Mouse (Mus musculus) adrenal gland, adult (tissue): Measurements from ENCODE around the gene Cdk6.
A peak's percentile ranks its signal among the peaks of the same experiment; 100 is the strongest.
"Not testable (repeated sequence)": the region's sequence is repeated elsewhere in the genome, so short reads cannot be mapped to it uniquely, and the experiment has no call there.

Experiments
- DNase-seq, 2 experiments: peaks; one replicate each; pipeline ENCODE4 v3.0.0; 2022 to 2023; ENCODE audit warnings: low spot score in 1 of 2; ENCODE audit not compliant: inconsistent age in 2 of 2

The Cdk6 gene

DNA sequence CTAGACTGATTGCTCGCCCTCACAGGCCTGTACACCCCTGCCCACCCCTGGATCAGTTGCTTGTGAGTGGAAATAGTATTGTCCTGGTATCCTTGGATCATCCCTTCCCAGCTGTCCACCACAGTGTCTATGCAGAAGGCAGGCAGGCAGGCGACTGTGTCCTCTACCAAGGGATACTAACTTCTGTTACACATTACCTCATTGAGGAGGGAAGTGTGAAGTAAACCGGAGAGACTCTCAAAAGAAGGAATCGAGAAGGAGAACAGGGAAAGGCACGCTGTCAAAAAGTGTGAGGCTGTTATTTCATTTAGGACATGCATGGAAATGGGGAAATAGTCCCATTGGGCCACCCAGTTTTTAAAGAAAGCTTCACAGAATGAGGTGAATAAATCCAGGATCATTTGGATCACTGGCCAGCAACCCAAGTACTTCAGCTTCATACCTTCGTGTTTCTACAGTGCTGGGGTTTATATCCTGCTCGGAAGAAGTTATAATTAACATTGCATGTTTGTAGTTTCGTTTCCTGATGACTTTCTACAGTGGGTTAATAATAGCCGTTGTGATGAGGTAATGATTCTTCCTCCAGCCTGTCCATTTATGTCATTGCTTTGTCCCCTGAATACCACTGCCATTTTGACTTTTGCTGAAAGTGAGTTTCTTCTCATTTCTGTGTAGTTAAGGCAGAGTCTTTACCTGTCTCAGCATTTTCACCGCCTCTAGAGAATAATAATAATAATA is 79.0 kb downstream of the Cdk6 start:
- DNase-seq = no peak

DNA sequence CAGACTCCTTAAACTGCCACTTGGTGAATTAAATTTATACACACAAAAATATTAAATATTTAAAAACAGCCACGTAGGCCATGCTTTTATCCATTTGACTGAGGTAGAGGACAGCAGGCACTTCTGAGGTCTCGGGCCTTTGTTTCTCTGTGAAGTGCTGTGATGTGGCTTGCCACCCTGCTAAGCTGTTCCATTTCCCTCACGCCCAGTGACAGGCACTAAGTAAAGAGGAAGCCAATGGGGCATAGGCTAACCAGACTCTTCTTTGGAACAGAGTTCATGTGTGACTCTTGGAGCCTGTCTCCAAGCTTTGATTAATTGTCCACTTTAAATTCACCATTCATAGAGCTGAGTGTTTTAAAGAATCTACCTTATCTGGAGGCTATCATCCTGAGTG is 79.5 kb downstream of the Cdk6 start:
- DNase-seq = no peak

- peak; percentile 75 to 90 for DNase-seq
These were observed 91.9 kb downstream of the Cdk6 start for GRCm38 (mm10) chr5:3433131-3433700.

- DNase-seq = peak in 1 of 2 experiments; percentile 49
These were observed 92.8 kb downstream of the Cdk6 start for GRCm38 (mm10) chr5:3434105-3434504.

- peak in 1 of 2 experiments; percentile 53 for DNase-seq
These were observed 97.2 kb downstream of the Cdk6 start for GRCm38 (mm10) chr5:3438453-3439003.

DNA sequence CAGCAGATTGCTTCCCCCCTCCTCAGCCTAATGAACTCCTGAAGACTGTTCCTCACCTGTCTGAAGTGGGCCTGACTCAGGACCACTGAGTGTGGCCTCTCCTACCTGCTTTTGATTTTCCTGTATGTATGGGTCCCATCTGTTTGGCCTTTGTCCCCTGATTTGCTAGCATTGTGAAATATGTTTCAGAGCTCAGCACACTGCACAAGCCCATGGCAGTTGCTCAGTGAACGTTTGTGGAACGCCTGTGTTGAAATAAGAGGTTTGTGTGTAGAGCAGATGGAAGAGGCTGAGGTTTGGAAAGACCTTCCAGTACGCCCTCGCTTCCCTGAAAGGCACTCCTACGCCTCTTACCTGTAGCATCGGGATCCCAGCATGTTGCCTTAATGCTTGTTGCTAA is 98.1 kb downstream of the Cdk6 start:
- DNase-seq = not testable (repeated sequence)

- DNase-seq = not testable (repeated sequence)
These were observed 101.2 kb downstream of the Cdk6 start for GRCm38 (mm10) chr5:3442524-3442923.

- not testable (repeated sequence) for DNase-seq
These were observed 109.9 kb downstream of the Cdk6 start for GRCm38 (mm10) chr5:3451233-3451632.

DNA sequence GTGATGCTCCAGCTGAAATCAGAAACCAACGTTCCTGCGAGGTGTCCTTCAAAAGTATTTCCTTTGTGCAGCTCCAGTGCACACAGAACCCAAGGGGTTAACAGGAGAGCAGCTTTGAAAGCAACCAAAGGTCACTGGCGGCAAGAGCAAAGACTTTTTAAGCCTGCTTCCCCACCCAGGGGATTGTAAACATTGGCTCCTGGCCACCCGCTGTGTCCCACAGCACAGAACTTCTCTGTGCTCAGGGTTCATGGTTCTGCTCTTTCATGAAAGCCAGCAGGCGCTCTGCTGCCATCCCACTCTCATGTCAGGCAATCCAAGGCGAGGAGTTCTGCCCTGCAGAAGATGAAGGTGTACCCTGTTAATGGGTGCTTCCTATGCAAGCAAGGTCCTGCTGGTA is 112.7 kb downstream of the Cdk6 start:
- peak in 1 of 2 experiments; percentile 50 for DNase-seq

DNA sequence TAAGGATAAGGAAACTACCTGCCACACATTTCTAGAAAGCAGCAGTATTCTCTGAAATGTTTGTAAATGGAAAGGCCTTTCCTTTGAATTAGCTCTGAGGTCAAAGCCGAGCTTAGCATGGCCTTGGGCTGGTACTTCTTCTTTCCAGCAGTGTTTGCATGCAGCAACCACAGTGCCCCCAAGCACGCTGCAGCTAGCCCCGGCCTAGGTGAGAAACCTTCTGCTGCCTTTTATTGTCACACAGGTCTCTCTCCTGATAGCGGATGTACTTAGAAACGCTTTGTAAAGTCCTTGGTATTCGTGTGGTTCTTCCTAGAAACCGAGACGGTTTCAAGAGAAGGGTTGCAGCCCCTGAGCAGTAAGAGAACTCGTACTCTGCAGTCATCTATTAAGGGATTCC is 119.6 kb downstream of the Cdk6 start:
- DNase-seq = peak in 1 of 2 experiments; percentile 59

DNA sequence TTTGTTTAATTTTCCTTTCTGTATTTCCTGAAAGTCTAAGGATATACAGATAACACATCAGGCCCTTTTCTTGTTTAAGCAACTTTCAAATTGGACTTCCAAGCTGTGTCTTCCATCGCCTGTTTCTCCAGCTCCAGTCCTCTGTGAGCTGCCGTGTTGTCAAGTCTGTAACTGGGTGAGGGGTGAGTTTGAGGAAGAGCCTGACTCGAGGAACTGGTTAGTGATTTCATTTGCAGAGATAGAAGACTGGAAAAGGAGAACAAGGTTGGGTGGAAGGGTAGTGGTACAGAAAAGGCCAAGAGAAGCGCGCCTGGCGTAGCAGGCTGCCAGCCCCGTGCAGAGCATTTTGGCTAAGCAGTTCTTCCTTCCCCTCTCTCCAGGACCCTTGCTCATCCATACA is 120.1 kb downstream of the Cdk6 start:
- DNase-seq = no peak

- no peak for DNase-seq
These were observed 121.8 kb downstream of the Cdk6 start for GRCm38 (mm10) chr5:3462897-3463757.

DNA sequence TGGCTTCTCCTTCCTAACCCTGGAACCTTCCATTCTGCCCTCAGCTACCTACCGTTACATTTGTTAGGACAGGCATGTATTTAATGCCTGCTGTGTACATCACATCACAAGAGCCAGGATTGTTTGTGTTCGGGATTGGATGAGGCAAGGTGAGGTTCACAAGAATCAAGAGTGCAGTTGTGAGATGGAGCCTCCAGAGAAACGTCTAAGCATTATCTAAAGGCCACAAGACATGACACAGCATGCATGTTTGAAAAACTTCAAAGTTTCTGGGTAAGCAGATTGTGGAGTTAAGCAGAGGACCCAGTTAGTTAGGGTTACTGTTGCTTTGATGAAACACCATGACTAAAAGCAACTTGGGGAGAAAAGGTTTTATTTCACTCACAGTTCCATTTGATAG is 122.5 kb downstream of the Cdk6 start:
- no peak for DNase-seq

DNA sequence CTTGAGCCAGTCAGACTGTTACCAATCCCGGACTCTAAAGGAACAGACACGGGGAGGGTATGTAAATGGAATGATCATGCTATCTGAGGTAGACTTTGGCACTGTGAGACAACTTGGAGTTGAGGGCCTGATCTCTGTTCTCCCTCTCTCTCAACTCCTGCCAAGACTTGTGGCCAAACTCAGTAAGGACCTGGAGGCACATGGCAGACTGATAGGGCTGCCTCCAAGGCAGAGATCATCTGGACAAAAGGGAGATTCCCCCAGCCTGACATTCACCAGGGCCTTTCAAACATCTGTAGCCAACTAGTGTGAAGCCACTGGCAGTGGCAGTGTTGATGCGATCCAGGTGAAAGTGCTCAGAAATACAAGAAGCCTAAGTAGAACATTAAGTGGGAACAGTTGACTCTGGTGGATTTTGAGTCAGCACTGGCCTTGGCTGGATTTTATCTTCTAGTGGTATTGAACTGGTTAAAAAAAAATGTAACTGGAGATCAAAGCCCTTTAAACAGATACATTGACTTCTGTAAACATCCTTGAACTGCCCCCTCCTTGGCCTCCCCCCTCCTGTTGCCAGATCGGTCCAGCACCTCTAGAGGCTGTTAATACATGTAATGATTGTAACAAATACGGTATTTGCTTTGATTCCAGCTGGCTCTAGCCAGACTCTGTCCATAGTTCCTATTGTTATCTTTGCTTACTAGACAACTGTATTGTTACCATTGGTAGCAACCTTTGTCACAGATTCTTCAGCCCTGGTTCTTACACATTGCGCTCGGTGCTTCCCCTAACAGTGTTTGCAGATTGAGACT is 125.0 kb downstream of the Cdk6 start:
- DNase-seq = peak in 1 of 2 experiments; percentile 55

DNA sequence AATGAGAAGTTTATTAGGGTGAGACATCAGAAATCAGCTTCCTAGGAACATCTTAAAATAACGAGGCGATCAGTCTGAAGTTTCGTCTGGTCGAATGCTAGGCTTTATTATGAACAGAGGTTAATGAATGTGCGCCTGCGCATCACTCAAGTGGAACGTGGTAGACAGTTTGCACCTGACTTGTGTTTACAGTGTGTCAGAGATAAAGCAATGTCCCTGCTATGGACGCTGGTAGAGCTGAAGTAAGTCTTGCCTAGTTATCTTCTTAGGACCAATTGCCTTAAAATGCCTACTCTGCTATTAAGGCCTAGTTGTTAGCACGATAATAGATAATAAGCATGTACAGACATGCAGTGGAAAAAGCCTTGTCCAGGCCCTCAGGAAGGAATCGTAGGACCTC is 129.6 kb downstream of the Cdk6 start:
- DNase-seq = no peak

DNA sequence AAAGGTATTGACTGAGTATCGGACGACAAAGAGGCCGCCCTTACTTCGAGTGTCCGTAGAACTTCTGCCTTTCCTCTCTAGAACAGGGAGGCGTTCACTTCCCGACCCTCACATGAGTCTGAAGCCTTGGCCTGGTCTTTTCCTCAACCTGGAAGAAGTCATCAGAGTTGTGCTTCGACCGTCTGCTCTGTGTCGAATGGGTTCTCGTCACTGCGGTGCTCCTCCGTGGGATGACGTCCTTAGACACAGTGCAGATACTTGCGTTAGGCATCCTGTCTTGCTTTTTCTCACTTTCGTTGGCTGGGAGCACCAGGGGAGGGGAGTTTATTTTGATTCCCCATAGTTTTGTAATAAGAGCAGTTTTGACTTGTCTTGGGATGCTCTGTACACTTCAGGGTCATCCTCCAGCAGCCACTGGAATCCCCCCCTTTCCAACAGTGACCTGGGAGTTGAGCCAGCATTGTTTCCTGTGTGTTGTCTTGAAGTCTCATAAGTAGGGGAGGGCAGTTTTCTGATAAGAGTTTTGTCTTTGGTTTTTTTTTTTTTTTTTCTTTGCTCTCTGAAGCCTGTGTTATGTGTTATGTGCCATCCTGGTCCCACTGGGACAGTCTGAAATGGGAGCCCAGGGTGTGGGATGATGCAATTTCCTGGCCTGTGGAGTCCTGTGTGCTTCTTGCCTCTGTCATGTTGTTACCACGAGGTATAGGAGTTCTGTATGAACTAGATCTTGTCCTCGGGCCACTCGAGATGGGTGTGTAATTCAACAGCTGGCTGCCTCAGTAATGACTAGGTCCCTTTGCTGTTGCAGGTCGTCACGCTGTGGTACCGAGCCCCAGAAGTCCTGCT is 131.2 kb downstream of the Cdk6 start:
- no peak for DNase-seq

DNA sequence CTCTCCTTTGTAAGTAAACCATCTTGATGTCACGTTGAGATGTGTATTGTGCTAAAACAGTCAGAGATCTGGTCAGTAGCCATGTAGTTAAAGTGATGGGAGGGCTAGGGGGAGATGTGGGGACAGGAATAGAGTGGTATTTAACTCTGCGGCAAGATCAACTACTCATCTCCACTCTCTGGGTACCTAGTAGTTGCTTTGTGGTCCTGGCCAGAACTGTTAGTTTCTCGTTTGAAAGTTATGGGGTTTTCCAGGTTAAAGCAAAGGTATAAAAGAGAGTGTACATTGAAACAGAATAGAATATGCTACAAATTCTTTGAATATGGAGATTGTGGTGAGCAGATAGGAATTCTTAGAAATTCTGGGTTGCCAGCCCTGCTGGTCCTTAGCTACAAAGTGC is 136.4 kb downstream of the Cdk6 start:
- DNase-seq = no peak

DNA sequence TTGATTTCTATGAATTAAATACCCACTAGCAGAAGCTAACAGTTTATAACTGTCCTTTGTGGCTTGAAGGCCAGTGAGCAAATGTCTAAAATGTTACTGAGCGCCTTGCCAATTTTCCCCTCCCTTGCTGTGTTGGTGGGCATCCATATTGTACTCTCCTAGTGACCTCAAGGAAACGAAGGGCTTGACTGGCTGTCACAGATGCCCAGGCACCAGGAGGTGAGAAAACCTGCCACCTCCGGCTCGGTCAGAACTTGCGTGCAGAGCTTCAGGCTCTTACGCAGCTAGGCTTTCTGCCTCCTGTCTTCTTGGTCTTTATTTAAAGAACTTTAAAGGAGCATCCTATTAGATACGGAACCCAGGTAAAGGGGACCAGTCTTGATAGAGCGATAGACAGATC is 136.9 kb downstream of the Cdk6 start:
- DNase-seq = no peak

GRCm38 (mm10) chr5:3479016-3479795 is 137.9 kb downstream of the Cdk6 start:
- DNase-seq = no peak
